Mouse (Mus musculus) heart, embryonic 15.5 days (tissue): ENCODE data around the gene Gm10681. TPM values are rescaled to one million over a fixed set of nuclear protein-coding genes. Genes with fewer than 3 reads are reported as not detected.
"Not testable (repeated sequence)": the region's sequence is repeated elsewhere in the genome, so short reads cannot be mapped to it uniquely, and the experiment has no call there.

Experiments used
- ATAC-seq: fragments of 200-750 bp; cut with Nextera tagmentation; replicated peaks from 2 replicates; pipeline ENCODE4 v1.8.0; 2017; ENCODE audit warnings: low read depth, moderate TSS enrichment; ENCODE audit not compliant: insufficient number of reproducible peaks, insufficient read depth, low FRiP score
- H3K27ac ChIP-seq: fragments of 300-500 bp; sonication (generic); 2 replicates; pipeline ENCODE4 v1.5.1; 2015; ENCODE audit warnings: mild to moderate bottlenecking, inconsistent platforms
- H3K27me3 ChIP-seq: fragments of 300-500 bp; sonication (generic); 2 replicates; pipeline ENCODE4 v1.6.1; 2015; ENCODE audit warnings: inconsistent platforms
- H3K36me3 ChIP-seq: fragments of 300-500 bp; sonication (generic); 2 replicates; pipeline ENCODE4 v1.6.1; 2015; ENCODE audit warnings: mild to moderate bottlenecking, inconsistent platforms
- H3K4me1 ChIP-seq: fragments of 300-500 bp; sonication (generic); replicated peaks from 2 replicates; pipeline ENCODE4 v1.6.1; 2015; ENCODE audit warnings: inconsistent platforms
- H3K4me2 ChIP-seq: fragments of 300-500 bp; sonication (generic); 2 replicates; pipeline ENCODE4 v1.6.1; 2015; ENCODE audit warnings: inconsistent platforms, mild to moderate bottlenecking, moderate library complexity
- H3K4me3 ChIP-seq: fragments of 300-500 bp; sonication (generic); 2 replicates; pipeline ENCODE4 v1.5.1; 2015; ENCODE audit warnings: mild to moderate bottlenecking, inconsistent platforms
- H3K9ac ChIP-seq: fragments of 300-500 bp; sonication (generic); 2 replicates; pipeline ENCODE4 v1.6.1; 2015; ENCODE audit warnings: mild to moderate bottlenecking, inconsistent platforms
- H3K9me3 ChIP-seq: fragments of 300-500 bp; sonication (generic); replicated peaks from 2 replicates; pipeline ENCODE4 v1.6.1; 2016; ENCODE audit warnings: inconsistent platforms
- WGBS: fragments of 180-500 bp; shearing (Covaris S2); methylation state at CpG from one replicate; pipeline ENCODE4 v1.1.7; 2015; ENCODE audit warnings: mixed read lengths; 5-methylcytosine and 5-hydroxymethylcytosine counted together
- polyA plus RNA-seq: library from polyadenylated mRNA; unstranded; fragments of >200 nt; fragmentation: Nextera tagmentation; extraction: Ambion mirVana; gene quantifications from 2 replicates; pipeline ENCODE4 v1.2.1, GENCODE M21; 2015

Gene Gm10681
- polyA plus RNA-seq, 1 experiment from 2014 or later = not detected

GRCm38 (mm10) chr3:98507229-98507628 is 81.4 kb downstream of the Gm10681 start:
- not testable (repeated sequence) for H3K9me3 ChIP-seq, H3K27me3 ChIP-seq
- WGBS = no CpG with 5 or more reads among the region's 5 CpGs

More at GRCm38 (mm10) chr3:98507229-98507628, 81.4 kb downstream of the Gm10681 start:
- H3K9ac ChIP-seq, ATAC-seq, H3K4me2 ChIP-seq, H3K4me1 ChIP-seq, H3K4me3 ChIP-seq, H3K36me3 ChIP-seq, H3K27ac ChIP-seq: not testable (repeated sequence)

Other genes with a start within 250 kb of the Gm10681 start
- 59.7 and 123 TPM in 2 replicates for gene Phgdh, start 248.8 kb downstream of the Gm10681 start, polyA plus RNA-seq
- gene Zfp697, start 206.3 kb downstream of the Gm10681 start, polyA plus RNA-seq = 7.7 and 9.9 TPM in 2 replicates
- gene Gm4450, start 131.7 kb downstream of the Gm10681 start, polyA plus RNA-seq = not detected in 2 replicates
- not detected in 2 replicates for gene Hsd3b4, start 78.3 kb downstream of the Gm10681 start, polyA plus RNA-seq
- gene Hsd3b5, start 41.4 kb upstream of the Gm10681 start, polyA plus RNA-seq = not detected in 2 replicates
- gene Hsd3b2, start 135.7 kb upstream of the Gm10681 start, polyA plus RNA-seq = 0.04 TPM in 1 of 2 replicates, not detected in the other
- gene Hsd3b3, start 174.3 kb upstream of the Gm10681 start, polyA plus RNA-seq = 0.11 TPM in 1 of 2 replicates, not detected in the other
- gene Hsd3b6, start 225.6 kb upstream of the Gm10681 start, polyA plus RNA-seq = 3.0 and 7.1 TPM in 2 replicates